Mouse (Mus musculus) gastrocnemius, postnatal 4 days (tissue): ENCODE data around the gene Bmp6. TPM values are rescaled to one million over a fixed set of nuclear protein-coding genes. Genes with fewer than 3 reads are reported as not detected.

Experiments used
- DNase-seq, 2 experiments: peaks; one replicate each; pipeline ENCODE4 v3.0.0; 2021 to 2022; ENCODE audit warnings: low spot score in 2 of 2, mixed read lengths in 2 of 2
- total RNA-seq, 2 experiments: library from RNA; stranded (reverse); gene quantifications; 2 replicates each; pipeline ENCODE4 v1.2.3; 2021

Gene Bmp6
- total RNA-seq, 2 experiments from 2014 or later = 8.6 to 8.9 TPM

DNA sequence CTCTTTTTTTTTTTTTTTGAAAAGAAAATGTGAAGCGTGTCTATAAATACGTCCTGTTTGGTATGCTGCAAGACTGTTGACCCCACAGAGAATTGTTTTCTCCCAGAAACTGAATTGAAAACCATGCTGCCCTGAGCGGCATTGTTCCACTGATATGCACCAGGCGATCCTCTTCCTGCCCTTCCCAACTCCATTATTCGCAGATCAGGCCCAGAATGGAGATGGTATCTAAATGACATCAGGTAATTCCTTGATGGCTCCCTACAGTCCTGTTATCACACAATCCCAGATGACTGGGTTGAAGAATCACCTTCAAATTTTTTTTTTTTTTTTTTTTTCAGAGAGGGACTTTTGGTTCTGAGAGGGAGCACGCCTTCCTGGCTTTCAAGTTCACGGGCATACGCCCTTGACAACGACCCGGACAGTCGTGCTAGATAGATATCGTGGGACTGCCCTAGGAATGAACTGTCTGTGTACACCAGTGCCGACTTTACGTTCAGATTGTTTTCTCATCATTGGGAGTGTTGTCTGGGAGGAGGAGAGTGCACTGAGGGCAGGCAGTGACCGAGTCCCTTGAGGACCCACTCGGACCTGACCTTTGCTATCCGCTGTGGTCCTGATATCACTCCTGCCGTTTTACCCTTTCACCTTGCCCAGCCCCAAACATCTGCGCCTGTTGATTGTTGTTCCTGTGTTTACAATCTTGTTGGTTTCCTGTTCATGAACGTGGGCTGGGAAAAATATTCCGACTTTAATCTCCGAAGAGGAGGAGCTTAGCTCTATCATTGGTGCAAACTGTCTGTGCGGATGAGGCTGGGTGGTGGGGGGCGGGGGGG lies 8.7 kb downstream of the Bmp6 start:
- no peak for DNase-seq

- no peak for DNase-seq
Observed at GRCm38 (mm10) chr13:38354284-38354683, 9.4 kb downstream of the Bmp6 start.

DNA sequence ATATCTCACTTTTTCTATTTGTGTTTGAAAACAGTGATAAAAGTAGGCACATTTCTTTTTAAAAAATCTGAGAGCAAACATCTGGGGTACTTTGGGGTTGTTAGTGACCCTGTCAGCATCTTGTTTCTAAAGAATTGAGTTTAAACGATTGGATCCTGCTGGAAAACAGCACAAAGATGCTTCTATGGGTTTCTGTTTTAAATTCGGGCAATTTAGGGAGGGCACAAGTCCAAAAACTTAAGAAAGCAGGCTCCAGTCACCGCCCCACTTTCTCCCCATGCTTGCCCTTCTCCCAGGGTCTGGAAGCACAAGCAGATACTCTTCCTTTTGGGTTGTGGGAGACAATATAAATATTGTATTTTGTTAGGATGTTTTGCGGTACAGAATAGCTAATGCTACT lies 14.1 kb downstream of the Bmp6 start:
- no peak for DNase-seq

DNA sequence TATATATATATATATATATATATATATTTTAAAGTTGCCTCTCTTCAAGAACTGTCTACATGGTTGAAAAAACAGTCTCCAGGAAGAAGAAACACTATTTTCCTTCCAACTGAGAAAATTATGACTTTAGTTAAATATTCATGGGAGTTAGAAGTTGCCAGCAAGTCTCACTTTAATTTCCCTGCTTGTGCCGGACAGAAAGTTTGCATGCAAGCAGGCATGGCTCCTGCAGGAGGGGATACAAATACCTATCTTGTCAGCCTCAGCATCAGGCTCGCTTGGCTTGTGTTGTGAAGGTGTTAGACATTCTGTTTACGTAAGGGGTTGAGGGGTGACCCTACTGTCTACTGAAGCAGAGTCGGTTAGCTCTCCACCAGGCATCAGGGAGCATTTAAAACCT lies 17.8 kb downstream of the Bmp6 start:
- no peak for DNase-seq

DNA sequence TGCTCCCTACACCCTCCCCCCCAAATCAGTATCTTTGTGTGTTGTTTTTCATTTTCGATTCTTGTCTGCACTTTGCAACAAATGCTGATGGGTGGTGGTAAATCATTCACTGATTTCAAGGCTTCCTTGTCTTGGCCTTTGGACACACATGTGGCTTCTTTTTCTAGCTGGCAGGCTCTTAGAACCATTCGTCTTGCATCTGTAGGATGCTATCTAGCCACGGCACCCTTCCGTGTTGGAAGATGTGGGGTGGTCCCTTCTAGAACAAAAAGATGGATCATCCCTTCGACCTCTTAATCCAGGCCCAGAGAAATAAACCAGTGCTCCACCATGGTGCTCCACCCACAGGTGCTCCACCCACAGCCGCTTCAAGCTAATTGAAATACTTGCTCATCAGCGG lies 19.0 kb downstream of the Bmp6 start:
- DNase-seq = no peak

DNA sequence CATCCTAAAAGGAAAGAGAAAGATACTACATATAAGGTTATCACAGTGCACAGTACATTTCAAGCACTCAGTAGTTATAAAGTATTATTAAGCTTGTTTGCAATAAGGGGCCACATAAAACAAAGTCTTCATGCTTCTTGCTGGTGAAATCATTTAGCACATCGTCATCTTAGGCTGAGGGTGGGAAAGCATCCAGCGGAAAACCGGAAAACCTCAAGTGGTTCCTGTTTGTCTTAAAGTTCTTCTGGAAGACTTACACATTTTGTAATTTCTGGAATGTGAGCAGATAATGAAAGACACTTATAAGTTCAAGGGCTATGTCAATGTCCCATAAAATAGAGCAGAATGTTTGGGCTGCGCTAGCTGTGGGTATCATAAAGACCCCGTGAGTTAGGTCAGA lies 24.7 kb downstream of the Bmp6 start:
- no peak for DNase-seq

DNA sequence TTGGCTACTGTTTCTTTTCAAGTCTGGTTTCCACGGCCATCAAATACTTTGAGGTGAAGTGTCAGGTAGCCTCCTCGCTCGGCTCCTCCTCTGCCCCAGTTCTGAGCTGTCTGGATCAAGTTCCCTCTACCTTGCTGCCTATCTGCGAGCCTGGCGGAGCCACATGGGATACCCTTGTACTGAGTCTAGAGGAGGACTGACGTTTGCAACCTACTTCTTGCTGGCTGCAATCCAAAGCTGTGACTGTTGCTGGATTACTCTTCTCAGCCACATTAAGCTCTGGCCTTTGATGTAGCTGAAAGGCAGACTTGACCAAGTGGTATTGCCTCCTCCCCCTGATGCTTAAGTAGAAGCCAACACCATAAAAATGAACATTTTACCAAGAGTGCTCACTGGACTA lies 31.2 kb downstream of the Bmp6 start:
- no peak for DNase-seq

DNA sequence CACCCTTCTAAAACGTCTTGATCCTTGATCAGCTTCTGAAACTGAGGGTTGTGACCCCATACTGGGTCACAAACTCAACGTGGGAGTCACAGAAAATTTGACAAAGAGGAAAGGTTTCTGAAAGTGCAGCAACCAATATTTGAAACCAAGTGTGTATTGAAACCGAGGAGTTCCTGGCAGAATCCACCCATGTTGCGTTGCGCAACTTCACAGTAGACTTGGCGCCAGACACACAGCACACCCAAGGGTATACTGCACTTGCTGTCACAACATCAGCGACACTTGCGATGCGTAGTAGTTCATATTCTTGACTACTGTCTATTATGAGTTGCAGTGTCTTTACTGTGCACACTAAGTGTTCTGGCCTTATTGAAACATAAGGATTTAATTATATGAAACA lies 32.4 kb downstream of the Bmp6 start:
- DNase-seq = no peak

- no peak for DNase-seq
Observed at GRCm38 (mm10) chr13:38379806-38380205, 34.9 kb downstream of the Bmp6 start.

- no peak for DNase-seq
Observed at GRCm38 (mm10) chr13:38386035-38386559, 41.2 kb downstream of the Bmp6 start.

GRCm38 (mm10) chr13:38387453-38388040 lies 42.6 kb downstream of the Bmp6 start:
- DNase-seq = no peak

GRCm38 (mm10) chr13:38393444-38393843 lies 48.5 kb downstream of the Bmp6 start:
- no peak for DNase-seq

DNA sequence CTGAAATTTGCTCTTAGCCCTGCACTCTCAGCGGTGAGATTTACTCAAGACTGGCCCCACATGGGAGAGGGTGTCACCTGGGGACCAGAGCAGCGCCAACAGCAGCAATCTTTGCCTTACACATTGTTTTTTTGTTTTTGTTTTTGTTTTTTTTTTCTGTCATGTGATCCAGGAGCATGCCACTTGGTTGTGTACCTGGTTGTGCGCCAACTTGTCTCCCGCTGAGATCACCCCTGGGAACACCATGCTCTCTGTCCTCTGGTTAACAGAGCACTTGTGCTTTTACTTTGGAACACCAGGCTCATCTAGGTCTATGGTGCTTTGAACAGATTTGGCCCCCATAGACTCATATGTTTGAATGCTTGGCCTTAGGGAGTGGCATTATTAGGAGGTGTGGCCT lies 50.1 kb downstream of the Bmp6 start:
- no peak for DNase-seq

DNA sequence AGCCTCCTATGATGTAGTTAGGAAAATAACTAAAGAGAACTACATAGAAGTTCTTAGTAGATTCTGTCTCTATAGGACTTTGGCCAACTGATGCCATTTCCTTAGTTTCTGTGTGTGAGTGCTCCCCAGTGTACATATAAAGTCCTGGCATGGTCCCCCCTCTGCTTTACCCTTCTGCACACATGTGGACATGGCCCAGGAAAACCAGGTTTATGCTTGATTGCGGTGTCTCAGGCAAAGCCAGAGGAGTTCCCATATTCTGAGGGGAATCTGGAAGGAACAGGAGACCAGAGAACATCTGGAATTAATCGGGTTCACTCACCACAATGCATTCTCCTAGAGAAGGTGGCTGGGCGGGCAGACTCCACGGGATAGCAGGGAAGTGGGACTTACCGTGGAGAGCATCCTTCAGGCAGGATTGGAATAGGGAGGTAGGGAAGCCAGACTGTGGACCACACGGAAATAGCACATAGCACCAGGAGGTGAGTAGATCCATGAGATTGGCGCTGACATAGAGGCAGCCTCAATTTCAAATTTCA lies 52.2 kb downstream of the Bmp6 start:
- no peak for DNase-seq

DNA sequence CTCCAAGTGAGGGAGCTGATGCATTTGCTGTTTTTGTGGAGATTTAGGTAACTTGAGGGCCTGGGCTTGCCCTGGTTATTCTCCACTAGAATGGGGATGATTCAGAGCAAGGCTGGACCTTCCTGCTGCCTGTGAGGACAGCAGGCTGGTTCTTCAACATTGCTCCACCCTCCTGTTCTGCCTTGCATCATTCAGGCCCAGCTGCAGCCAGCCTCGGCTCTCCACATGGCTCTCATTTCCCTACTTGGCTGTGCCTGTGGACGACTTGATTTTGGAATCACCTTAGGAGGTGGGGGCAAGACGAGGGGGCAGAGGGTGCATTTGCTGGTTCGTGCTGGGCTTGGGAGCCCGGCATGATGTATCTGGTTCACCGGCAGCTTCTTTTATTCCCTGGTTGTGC lies 53.8 kb downstream of the Bmp6 start:
- no peak for DNase-seq

DNA sequence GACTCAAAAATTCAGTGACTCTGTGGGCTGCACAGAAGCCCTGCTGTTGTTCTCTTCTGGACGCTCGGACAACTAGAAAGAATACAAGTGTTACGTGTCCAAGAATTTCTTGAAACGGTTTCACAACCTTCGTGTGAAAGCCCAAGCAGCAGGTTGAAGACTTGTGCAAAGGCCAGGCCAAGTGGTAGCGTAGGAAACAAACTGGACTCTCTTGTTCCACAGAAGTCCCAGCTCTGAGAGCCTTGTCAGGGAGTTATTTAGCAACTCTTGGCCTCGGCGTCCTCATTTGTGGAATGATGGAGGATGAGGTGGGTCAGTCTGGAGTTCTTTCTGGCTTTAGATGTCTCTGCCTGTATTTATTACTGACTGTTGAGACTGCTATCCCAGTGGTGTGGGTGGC lies 55.8 kb downstream of the Bmp6 start:
- DNase-seq = no peak

- no peak for DNase-seq
Observed at GRCm38 (mm10) chr13:38407611-38408315, 62.9 kb downstream of the Bmp6 start.

- no peak for DNase-seq
Observed at GRCm38 (mm10) chr13:38408636-38409035, 63.7 kb downstream of the Bmp6 start.

GRCm38 (mm10) chr13:38410322-38410865 lies 65.5 kb downstream of the Bmp6 start:
- DNase-seq = peak; percentile 38 to 73

GRCm38 (mm10) chr13:38419781-38420180 lies 74.9 kb downstream of the Bmp6 start:
- DNase-seq = no peak

DNA sequence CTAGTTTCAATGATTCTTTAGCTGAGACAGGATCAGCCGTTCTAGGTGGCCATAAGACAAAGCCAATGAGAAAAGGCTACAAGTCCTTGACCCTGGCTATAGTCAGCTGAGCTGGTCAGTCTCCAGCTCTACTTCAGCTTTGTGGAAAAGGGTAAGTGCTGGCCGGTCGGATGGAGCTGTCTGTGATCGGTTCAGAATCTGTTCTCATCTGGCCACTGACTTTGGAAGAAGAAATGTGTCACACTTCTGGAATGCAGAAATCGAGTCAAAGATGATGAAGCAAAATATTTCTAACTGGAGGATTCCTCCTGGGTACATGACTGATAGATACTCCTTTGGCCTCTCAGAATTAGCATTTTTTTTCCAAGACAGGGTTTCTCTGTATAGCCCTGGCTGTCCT lies 77.6 kb downstream of the Bmp6 start:
- DNase-seq = no peak

DNA sequence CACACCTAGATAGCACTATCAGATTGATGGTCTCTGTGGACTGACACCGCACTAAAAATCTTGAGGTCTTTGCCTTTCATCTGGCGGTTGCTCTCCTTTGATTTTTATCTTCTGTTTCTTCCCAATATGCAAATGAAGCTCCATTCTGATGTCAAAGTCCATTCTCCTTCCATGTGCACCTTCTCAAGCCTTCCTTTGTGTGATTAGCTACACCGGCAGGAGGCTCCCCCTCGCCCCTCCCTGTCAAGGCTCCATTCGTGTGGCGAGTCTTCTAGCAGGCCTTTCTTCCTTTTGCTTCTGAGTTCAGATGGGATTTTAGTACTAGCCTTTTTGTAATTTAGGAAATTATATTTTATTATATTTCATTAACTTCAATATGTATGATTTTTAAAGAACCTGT lies 80.4 kb downstream of the Bmp6 start:
- DNase-seq = no peak
